Comparison of ENCODE assay signal across 16 mouse cellular contexts in genomic region chr17:50318810-50319209, GRCm38 (mm10). TPM values are rescaled to one million over a fixed set of nuclear protein-coding genes. Genes with fewer than 3 reads are reported as not detected.
"Had no signal": no experiment of that assay in that cellular context is flagged by ENCODE, and none has a peak within 500 bp of the region (broad histone marks: within the 10 kb centered on the region; RNA-seq: fewer than 3 reads in every experiment).

No protein-coding gene starts in this region.

- H3K4me2 ChIP-seq: intestine, embryonic 15.5 days; limb, embryonic 15.5 days; lung, embryonic 14.5 days; midbrain, embryonic 13.5 days; neural tube, embryonic 15.5 days had no signal

- H3K36me3 ChIP-seq: intestine, embryonic 15.5 days; limb, embryonic 15.5 days; midbrain, embryonic 13.5 days; neural tube, embryonic 15.5 days had no signal

- H3K27ac ChIP-seq: intestine, embryonic 15.5 days; limb, embryonic 15.5 days; midbrain, embryonic 13.5 days; neural tube, embryonic 15.5 days; stomach, postnatal 0 days had no signal

- H3K27me3 ChIP-seq: intestine, embryonic 15.5 days; limb, embryonic 15.5 days; megakaryocyte, embryonic 14.5 days; midbrain, embryonic 13.5 days; neural tube, embryonic 15.5 days had no signal

- H3K9ac ChIP-seq: intestine, embryonic 15.5 days; limb, embryonic 15.5 days; lung, embryonic 14.5 days; midbrain, embryonic 13.5 days; neural tube, embryonic 15.5 days had no signal

- H3K9me3 ChIP-seq: intestine, embryonic 15.5 days; limb, embryonic 15.5 days; megakaryocyte, embryonic 14.5 days; midbrain, embryonic 13.5 days; neural tube, embryonic 15.5 days had no signal

- H3K4me3 ChIP-seq: intestine, embryonic 15.5 days; limb, embryonic 15.5 days; megakaryocyte, embryonic 14.5 days; midbrain, embryonic 13.5 days; myocyte; neural tube, embryonic 15.5 days had no signal

- ATAC-seq: intestine, embryonic 15.5 days; midbrain, embryonic 13.5 days had no signal

- DNase-seq: kidney, adult 2 months; kidney, postnatal 25 days; lung, embryonic 14.5 days; lung, postnatal 10 days; lung, postnatal 4 days; right cerebral cortex, adult 18-20 months; thymus, postnatal 14 days had no signal

- H3K4me1 ChIP-seq: intestine, embryonic 15.5 days; limb, embryonic 15.5 days; midbrain, embryonic 13.5 days; neural tube, embryonic 15.5 days had no signal

RNA-seq across cellular contexts. Expression of gene Dazl, which starts 25.4 kb away (rescaled TPM):
- polyA plus RNA-seq: kidney, adult 2 months; limb, embryonic 11.5 days; myocyte; neural tube, embryonic 11.5 days had no signal
